Mouse (Mus musculus) layer of hippocampus, postnatal 36 days (tissue): ENCODE results near the gene Zc3hav1. TPM values are rescaled to one million over a fixed set of nuclear protein-coding genes. Genes with fewer than 3 reads are reported as not detected.

Experiments
- DNase-seq, 2 experiments: peaks; one replicate each; pipeline ENCODE4 v3.0.0; 2022
- total RNA-seq, 2 experiments: library from RNA; stranded (reverse); gene quantifications; 2 replicates each; pipeline ENCODE4 v1.2.3; 2021

Zc3hav1 gene
- total RNA-seq, 2 experiments from 2014 or later = 2.8 to 3.2 TPM

- DNase-seq = no peak
Observed at GRCm38 (mm10) chr6:38351930-38352329, 2.5 kb downstream of the Zc3hav1 start.

GRCm38 (mm10) chr6:38349806-38350205 is 4.6 kb downstream of the Zc3hav1 start:
- DNase-seq = no peak

GRCm38 (mm10) chr6:38348811-38349453 is 5.5 kb downstream of the Zc3hav1 start:
- DNase-seq = no peak

GRCm38 (mm10) chr6:38347875-38348274 is 6.5 kb downstream of the Zc3hav1 start:
- DNase-seq = no peak

- DNase-seq = no peak
Observed at GRCm38 (mm10) chr6:38345796-38346195, 8.6 kb downstream of the Zc3hav1 start.

DNA sequence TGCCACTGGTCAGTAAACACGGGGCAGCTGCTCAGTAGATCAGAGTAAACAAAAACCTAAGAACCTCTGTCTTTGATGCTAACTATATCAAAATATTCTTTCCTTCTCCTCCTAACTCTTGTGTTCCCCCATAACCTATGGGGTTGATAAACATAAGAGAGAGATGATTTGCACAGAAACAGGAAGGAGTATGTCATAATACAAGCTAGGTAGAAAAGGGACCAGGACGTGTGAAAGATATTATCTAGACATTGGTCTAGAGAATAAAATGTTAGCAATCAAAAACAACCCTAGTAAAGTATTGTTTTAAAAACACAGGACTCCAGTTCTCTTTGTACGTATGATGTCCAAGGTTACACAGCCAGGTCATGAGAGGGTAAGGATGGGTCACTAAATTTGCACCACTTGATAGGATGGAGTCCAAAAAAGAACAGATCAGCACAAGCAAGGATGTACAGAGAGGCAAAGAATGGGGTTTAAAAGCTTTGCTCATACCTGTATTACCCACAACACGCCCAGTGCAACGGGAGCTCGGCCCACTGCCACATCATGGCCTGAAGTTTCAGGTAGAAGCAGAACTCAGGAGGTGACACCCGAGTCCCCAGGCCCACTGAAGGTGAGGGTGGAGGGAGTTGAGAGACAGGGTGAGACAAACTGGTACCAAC is 10.3 kb downstream of the Zc3hav1 start:
- DNase-seq = no peak

DNA sequence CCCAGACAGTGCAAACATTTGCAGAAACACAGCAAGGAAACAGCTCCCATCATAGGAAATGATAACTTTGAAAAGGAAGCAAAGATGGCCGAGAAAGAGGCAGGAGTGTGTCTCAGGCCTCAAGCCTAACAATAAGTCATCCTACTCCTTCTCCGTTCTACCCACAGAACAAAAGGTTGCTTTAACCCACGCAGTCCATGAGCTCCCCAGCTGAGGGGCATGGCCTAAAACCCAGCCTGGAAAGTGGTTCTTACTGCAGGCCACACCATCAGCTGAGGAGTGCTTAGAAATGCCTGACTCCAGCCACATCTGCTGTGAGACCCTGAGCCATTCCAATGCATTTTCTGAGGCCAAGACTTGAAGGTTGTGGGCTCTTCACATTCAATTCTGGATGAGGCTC is 10.8 kb downstream of the Zc3hav1 start:
- no peak for DNase-seq

DNA sequence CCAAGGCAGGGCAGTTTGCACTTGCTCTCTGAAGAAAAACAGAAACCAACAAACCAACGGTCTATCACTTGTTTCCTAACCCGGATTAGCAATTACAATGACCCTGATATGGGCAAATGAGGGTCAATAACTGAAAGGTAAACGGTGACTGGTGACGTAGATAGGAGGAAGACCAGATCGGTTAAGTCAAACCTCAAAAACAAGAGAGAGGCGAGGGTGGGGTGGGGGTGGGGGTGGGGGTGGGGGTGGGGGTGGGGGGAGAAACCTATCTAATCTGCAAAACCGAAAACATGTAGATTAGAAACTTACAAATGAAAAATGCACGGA is 11.8 kb downstream of the Zc3hav1 start:
- no peak for DNase-seq

GRCm38 (mm10) chr6:38341751-38342665 is 12.4 kb downstream of the Zc3hav1 start:
- no peak for DNase-seq

- DNase-seq = no peak
Observed at GRCm38 (mm10) chr6:38339078-38339477, 15.3 kb downstream of the Zc3hav1 start.

- no peak for DNase-seq
Observed at GRCm38 (mm10) chr6:38337951-38338350, 16.5 kb downstream of the Zc3hav1 start.

GRCm38 (mm10) chr6:38337166-38337705 is 17.2 kb downstream of the Zc3hav1 start:
- DNase-seq = no peak

- no peak for DNase-seq
Observed at GRCm38 (mm10) chr6:38335264-38335663, 19.1 kb downstream of the Zc3hav1 start.

GRCm38 (mm10) chr6:38326596-38326995 is 27.8 kb downstream of the Zc3hav1 start:
- peak; percentile 20 to 31 for DNase-seq

DNA sequence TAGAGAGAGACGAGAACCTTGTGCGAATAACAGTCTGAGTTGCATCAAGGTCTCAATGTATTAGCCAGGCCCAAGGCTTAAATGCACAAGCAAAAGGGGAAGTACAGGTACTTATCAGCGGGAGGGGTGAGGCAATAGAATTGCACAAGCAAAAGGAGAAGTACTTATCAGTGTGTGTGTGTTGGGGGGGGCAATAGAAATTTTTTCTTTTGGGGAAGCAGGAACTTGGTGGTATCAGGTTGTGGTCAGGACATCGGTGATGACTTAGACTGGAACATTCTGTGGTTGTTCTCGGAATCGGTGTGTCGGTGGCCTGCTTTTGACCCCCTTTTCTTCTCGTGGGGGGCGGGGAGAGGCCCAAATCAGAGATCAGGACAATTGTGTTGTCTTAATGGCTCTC is 33.8 kb downstream of the Zc3hav1 start:
- no peak for DNase-seq

GRCm38 (mm10) chr6:38316050-38316449 is 38.4 kb downstream of the Zc3hav1 start:
- DNase-seq = no peak

DNA sequence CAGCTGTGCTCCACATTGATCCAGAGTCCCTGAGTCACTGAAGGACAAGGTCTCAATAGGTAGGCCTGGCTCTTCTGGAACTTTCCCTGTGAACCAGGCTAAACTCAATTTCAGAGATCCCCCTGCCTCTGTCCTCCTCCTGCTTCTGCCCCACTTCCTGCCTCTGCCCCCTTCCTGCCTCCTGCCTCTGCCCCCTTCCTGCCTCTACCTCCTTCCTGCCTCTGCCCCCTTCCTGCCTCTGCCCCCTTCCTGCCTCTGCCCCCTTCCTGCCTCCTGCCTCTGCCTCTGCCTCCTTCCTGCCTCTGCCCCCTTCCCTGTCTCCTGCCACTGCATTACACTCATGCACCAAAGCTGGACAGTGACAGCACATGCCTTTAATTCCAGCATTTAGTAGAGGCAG is 44.7 kb downstream of the Zc3hav1 start:
- DNase-seq = no peak

DNA sequence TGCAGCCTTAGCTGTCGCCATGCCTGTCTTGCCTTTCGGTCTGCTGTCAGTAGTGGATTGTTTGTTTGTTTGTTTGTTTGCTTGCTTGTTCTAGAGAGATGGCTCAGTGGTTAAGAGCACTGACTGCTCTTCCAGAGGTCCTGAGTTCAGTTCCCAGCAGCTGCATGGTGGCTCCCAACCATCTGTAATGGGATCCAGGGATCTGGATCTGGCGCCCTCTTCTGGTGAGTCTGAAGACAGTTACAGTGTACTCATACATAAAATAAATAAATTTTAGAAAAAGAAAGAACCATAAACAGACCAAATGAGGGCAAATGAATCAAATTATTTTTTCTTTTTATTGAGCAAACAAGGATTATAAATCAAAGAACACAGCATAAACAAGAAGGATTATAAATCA is 49.4 kb downstream of the Zc3hav1 start:
- DNase-seq = no peak

- peak; percentile 69 to 71 for DNase-seq
Observed at GRCm38 (mm10) chr6:38298761-38299401, 55.5 kb downstream of the Zc3hav1 start, which contains the start of gene Zc3hav1l. Zc3hav1l (minus strand) TSS chr6:38299259.

DNA sequence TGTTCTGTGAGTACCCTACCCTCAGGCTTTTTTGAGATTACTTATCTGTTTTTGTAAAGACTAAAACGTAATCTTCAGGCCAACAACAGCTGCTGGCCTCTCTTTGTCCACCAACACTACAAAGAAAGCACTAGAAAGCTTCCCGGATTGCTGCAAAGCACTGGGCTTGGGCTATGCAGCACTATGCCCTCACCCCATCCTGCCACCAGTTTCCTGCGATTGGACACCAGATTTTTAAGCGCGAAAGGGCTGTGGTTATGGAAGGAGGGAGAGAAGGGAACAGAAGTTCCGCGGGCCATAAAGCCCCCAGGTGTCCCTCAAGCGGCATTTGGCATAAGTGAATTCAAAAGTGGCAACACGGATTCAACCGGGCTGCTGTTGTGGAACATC is 56.2 kb downstream of the Zc3hav1 start:
- DNase-seq = no peak

DNA sequence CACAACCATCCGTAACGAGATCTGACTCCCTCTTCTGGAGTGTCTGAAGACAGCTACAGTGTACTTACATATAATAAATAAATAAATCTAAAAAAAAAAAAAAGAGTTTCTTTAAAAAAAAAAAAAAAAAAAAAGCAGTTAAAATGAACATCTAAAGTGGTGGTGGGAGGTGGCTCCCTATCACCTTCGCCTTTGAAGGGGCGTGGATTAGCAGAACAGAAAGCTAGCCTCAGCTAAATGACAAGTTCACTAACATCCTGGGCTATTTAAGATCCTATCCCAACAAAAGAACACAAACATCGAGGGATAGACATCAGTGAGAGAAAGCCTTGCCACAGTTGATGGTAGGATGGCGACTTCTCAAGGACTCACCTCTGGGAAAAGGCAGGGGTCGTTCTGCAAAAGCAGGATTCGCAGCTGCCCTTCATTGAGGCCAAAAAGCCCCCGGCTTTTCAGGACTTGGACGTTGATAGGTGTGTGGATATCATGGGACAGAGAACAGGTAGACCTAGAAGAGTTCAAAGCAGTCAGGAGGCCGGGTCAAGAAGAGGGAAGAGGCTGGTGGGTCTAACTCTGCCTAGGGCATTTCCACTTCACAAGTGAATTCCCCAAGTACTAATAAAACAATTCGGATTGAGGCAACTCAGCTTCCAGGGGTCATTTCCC is 56.7 kb downstream of the Zc3hav1 start:
- no peak for DNase-seq

DNA sequence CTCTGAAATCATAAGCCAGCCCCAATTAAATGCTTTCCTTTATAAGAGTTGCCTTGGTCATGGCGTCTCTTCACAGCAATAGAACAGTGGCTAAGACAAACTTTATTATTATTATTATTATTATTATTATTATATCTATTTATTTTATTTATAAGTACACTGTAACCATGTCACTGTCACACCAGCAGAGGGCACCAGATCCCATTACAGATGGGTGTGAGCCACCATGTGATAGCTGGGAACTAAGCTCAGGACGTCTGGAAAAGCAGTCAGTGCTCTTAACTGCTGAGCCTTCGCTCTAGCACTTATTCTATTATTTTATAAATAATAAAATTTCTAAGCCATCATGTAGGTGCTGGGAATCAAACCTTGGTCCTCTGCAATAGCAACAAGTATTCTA is 60.7 kb downstream of the Zc3hav1 start:
- DNase-seq = no peak
